Mouse (Mus musculus): ENCODE results near the gene Cfl1. TPM values are rescaled to one million over a fixed set of nuclear protein-coding genes. Genes with fewer than 3 reads are reported as not detected.

Gene Cfl1
- polyA plus RNA-seq, 1 experiment from 2014 or later, result 1,653 TPM

DNA sequence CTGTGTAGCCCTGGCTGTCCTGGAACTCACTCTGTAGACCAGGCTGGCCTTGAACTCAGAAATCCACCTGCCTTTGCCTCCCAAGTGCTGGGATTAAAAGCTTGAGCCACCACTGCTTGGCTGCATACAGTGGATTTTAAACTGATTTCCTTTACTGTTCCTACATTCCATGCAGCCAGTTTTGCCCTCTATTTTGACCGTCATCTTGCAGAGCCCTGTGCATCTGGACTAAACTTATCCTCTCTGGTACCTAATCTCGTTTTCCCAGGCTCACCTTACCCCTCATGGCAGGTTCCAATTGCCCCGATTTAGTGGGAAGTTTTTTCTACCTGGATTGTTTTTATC, 22.7 kb downstream of the Cfl1 start:
- H3K36me3 ChIP-seq (ENCODE audit: insufficient read depth, low read length), result no peaks in the 10 kb centered on the region
- no peak overlapping the region for H3K4me3 ChIP-seq (ENCODE audit: low read depth, low read length)
- H3K27ac ChIP-seq (ENCODE audit: low read length), result no peak overlapping the region
- no peaks in the 10 kb centered on the region for H3K9me3 ChIP-seq (ENCODE audit: low read length)
- DNase-seq (ENCODE audit: low spot score) (no peak), ATAC-seq (no peak)
- TF ChIP-seq EP300 (IDR thresholded peaks at IDR 0.05), result no peak
- no peak for TF ChIP-seq CTCF (IDR thresholded peaks at IDR 0.05)
- H3K4me1 ChIP-seq (ENCODE audit: insufficient read depth, low read depth, low read length), result 0 out of 2 replicates have a peak, but pooled peaks cover 10% of the 10 kb centered on the region
- WGBS, result 78% methylated on average over 3 of the region's 3 CpGs
- H3K4me2 ChIP-seq (replicated peaks; ENCODE audit: low read depth, low read length), result 0 out of 2 replicates have a peak overlapping the region, but pooled peaks have one; percentile 27
- H3K9ac ChIP-seq (replicated peaks; ENCODE audit: low read depth), result no peak overlapping the region
- H3K27me3 ChIP-seq (replicated peaks; ENCODE audit: insufficient read depth, low read length), result no peaks in the 10 kb centered on the region

DNA sequence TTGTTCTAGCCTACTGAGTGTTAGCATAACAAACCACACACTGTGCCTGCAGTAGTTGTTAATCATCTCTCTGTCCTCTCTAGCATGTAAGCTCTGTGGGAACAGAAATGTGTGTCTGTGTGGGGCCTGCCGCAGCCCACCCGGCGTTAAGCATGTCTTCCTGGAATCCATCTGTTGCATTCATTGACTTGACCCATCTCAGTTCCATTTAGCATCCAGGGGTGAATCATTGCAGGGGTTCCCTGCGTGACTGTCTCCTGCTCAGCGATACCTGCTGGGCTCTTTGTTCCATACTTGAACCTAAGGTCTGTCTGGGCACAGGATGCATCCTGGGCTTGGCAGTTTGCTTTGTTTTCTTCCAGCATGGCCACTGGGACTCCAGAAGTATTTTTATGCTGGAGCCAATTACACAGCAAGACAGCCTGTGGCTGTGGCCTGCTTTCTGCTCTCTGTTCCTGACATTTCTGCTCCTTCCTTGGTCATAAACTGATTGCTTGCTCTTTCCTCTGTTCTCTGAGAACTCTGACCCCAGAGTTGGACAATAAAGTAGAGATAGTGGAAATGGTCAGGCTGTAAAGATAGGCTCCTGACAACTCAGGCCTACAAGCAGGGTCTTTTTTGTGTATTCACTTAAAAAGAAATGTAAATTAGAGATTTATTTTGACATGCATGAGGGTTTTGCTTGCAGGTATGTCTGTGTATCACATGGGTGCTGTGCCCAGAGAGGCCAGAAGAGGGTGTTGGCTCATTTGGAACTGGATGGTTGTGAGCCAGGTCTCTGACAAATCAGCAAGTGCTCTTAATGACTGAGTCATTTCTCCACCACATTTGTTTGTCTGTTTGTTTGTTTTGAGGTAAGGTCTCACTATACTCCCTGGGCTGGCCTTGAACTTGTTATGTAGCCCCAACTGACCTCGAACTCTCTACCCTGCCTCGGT, 25.9 kb downstream of the Cfl1 start:
- H3K4me1 ChIP-seq (ENCODE audit: insufficient read depth, low read depth, low read length), result 0 out of 2 replicates have a peak, but pooled peaks cover 8% of the 10 kb centered on the region
- no peaks in the 10 kb centered on the region for H3K36me3 ChIP-seq (ENCODE audit: insufficient read depth, low read length)
- H3K4me3 ChIP-seq (ENCODE audit: low read depth, low read length), result no peak overlapping the region
- H3K4me2 ChIP-seq (replicated peaks; ENCODE audit: low read depth, low read length), result no peak overlapping the region
- 85% methylated on average over 7 of the region's 7 CpGs for WGBS
- DNase-seq (ENCODE audit: low spot score), result no peak
- H3K9ac ChIP-seq (replicated peaks; ENCODE audit: low read depth), result no peak overlapping the region
- H3K27ac ChIP-seq (ENCODE audit: low read length), result no peak overlapping the region
- no peaks in the 10 kb centered on the region for H3K9me3 ChIP-seq (ENCODE audit: low read length)
- H3K27me3 ChIP-seq (replicated peaks; ENCODE audit: insufficient read depth, low read length), result no peaks in the 10 kb centered on the region
- no peak for ATAC-seq
- TF ChIP-seq CTCF (IDR thresholded peaks at IDR 0.05) (peak; percentile 34; the same call in 1 of the 2 replicates), EP300 (IDR thresholded peaks at IDR 0.05) (no peak)

DNA sequence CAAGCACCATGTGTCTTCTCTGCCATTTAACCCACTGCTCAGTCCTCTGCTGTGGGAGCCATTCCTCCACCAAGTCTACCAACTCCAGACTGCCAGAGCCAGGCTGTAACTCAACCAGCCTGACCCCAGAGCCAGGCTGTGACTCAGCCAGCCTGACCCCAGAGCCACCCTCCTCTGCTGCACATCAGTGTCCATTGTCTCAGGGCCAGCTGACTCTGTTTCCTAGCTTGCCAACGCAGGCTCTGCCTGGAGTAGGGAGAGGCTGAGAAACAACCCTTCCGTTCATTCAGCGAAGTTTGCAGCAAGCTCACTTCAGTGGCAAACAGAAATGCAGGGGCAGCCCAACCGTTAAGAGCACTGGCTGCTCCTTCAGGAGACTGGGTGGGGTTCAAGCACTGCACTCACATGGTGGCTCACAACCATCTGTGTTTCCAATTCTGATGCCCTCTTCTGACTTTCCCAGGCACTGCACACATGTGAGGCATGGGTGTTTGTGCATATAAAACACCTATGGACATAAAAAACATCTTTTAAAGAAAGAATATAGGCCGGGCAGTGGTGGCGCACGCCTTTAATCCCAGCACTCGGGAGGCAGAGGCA, 26.8 kb downstream of the Cfl1 start:
- Histone ChIP-seq H3K9ac (replicated peaks; ENCODE audit: low read depth) (no peak overlapping the region), H3K4me3 (ENCODE audit: low read depth, low read length) (no peak overlapping the region), H3K4me1 (ENCODE audit: insufficient read depth, low read depth, low read length) (0 out of 2 replicates have a peak, but pooled peaks cover 6% of the 10 kb centered on the region), H3K27me3 (replicated peaks; ENCODE audit: insufficient read depth, low read length) (no peaks in the 10 kb centered on the region), H3K36me3 (ENCODE audit: insufficient read depth, low read length) (no peaks in the 10 kb centered on the region), H3K9me3 (ENCODE audit: low read length) (no peaks in the 10 kb centered on the region), H3K27ac (ENCODE audit: low read length) (no peak overlapping the region), H3K4me2 (replicated peaks; ENCODE audit: low read depth, low read length) (no peak overlapping the region)
- TF ChIP-seq EP300 (IDR thresholded peaks at IDR 0.05) (no peak), CTCF (IDR thresholded peaks at IDR 0.05) (peak; percentile 38)
- ATAC-seq (no peak; the same call in 1 of the 2 replicates), DNase-seq (ENCODE audit: low spot score) (peak; percentile 13)
- WGBS, result 73% methylated on average over 8 of the region's 8 CpGs

DNA sequence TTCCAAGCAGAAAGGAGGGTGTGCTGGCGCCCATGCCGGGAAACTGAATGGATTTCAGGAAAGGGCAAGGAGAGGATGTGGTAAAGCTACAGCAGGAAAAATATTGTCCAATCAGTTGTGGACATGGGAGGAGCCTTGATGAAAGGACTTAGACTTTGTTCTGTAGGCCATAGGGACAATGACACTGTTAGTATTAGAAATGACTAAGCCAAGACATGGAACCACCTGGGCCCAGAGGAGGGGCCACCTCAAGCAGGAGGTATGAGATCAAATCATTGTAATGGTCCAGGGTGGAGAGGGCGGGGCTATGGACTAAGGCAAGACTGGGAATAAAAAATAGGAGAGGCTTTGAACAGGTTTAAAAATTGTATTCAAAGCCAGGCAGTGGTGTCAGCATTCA, 28.5 kb downstream of the Cfl1 start:
- DNase-seq (ENCODE audit: low spot score), result no peak
- TF ChIP-seq EP300 (IDR thresholded peaks at IDR 0.05), result no peak
- TF ChIP-seq CTCF (IDR thresholded peaks at IDR 0.05), result no peak
- 83% methylated on average over 3 of the region's 3 CpGs for WGBS

DNA sequence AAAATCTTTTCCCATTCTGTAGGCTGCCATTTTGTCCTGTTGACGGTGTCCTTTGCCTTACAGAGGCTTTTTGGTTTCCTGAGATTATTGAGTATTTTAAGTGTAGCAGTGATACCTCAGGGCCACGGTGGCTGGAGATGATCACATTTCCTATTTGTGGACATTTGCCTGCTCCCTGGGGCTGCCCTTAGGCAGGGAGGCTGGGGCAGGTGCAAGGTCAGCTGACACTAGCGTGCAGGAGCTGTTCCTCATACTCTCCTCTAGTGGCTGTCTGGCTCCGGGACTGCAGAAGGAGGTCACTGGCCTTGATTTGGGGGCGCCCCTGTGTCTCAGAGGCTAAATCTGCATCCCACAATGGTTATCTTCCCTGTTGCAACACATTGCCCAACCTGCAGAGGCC, 34.9 kb downstream of the Cfl1 start:
- ATAC-seq (no peak), DNase-seq (ENCODE audit: low spot score) (no peak)
- no peak for TF ChIP-seq EP300 (IDR thresholded peaks at IDR 0.05)
- H3K27me3 ChIP-seq (replicated peaks; ENCODE audit: insufficient read depth, low read length), result no peaks in the 10 kb centered on the region
- no peak overlapping the region for H3K4me2 ChIP-seq (replicated peaks; ENCODE audit: low read depth, low read length)
- H3K4me3 ChIP-seq (ENCODE audit: low read depth, low read length), result no peak overlapping the region
- 67% methylated on average over 5 of the region's 5 CpGs for WGBS
- no peak overlapping the region for H3K9ac ChIP-seq (replicated peaks; ENCODE audit: low read depth)
- H3K9me3 ChIP-seq (ENCODE audit: low read length), result no peaks in the 10 kb centered on the region
- H3K36me3 ChIP-seq (ENCODE audit: insufficient read depth, low read length), result no peaks in the 10 kb centered on the region
- no peak overlapping the region for H3K27ac ChIP-seq (ENCODE audit: low read length)
- H3K4me1 ChIP-seq (ENCODE audit: insufficient read depth, low read depth, low read length), result no peaks in the 10 kb centered on the region

More for the DNA sequence above, 28.5 kb downstream of the Cfl1 start:
- Histone ChIP-seq H3K27me3 (replicated peaks; ENCODE audit: insufficient read depth, low read length) (no peaks in the 10 kb centered on the region), H3K4me1 (ENCODE audit: insufficient read depth, low read depth, low read length) (no peaks in the 10 kb centered on the region), H3K9me3 (ENCODE audit: low read length) (no peaks in the 10 kb centered on the region), H3K36me3 (ENCODE audit: insufficient read depth, low read length) (no peaks in the 10 kb centered on the region), H3K4me2 (replicated peaks; ENCODE audit: low read depth, low read length) (no peak overlapping the region), H3K27ac (ENCODE audit: low read length) (no peak overlapping the region), H3K4me3 (ENCODE audit: low read depth, low read length) (no peak overlapping the region), H3K9ac (replicated peaks; ENCODE audit: low read depth) (no peak overlapping the region)
- ATAC-seq, result no peak

DNA sequence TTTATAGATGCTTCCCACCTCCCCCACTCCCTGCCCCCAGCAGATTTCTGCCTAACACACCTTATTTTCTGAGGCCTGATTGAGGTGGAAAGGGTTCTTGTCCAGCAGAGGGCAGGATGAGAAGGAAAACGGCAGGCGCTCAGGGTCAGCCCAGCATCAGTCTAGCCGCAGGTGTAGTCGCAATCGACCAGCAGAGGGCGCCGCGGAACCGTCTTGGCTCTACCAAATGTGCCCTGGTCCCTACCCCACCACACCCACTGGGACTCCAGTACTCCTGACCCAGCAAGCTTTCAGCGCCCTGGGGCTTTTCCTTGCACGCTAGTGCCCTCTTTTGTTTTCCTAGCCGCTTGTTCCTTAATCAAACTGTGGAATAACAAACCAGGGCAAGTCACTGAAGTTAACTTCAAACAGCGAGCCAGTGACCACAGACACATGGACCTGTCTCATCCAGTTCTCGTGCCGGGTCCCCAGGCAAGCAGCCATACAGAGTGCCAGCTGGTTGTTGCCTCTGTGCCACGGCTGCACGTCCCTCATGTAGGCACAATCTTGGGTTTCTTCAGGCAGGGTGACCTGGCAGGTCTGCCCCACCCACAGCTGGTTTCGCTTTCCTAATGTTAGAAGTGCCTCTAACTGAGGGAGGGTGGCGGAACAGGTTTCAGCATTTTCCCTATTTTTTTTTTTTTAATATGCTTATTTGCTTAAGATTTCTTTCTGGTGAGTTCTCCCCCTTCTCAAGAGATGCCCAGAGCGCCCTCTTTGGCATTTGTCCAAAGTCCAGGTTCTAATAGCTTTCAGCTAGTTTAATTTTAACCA, 39.3 kb downstream of the Cfl1 start:
- Histone ChIP-seq H3K4me3 (ENCODE audit: low read depth, low read length) (peak overlapping the region; percentile 29), H3K27ac (ENCODE audit: low read length) (peak overlapping the region; percentile 72), H3K9me3 (ENCODE audit: low read length) (no peaks in the 10 kb centered on the region), H3K27me3 (replicated peaks; ENCODE audit: insufficient read depth, low read length) (no peaks in the 10 kb centered on the region), H3K36me3 (ENCODE audit: insufficient read depth, low read length) (no peaks in the 10 kb centered on the region), H3K4me1 (ENCODE audit: insufficient read depth, low read depth, low read length) (no peaks in the 10 kb centered on the region), H3K9ac (replicated peaks; ENCODE audit: low read depth) (no peak overlapping the region), H3K4me2 (replicated peaks; ENCODE audit: low read depth, low read length) (peak overlapping the region; percentile 56)
- peak; percentile 98 for DNase-seq (ENCODE audit: low spot score)
- WGBS, result 13% methylated on average over 20 of the region's 20 CpGs
- peak; percentile 99 for ATAC-seq
- peak; percentile 33; the same call in 1 of the 2 replicates for TF ChIP-seq EP300 (IDR thresholded peaks at IDR 0.05)
- TF ChIP-seq CTCF (IDR thresholded peaks at IDR 0.05), result peak; percentile 99

All from lung, postnatal 0 days (tissue).